Mouse (Mus musculus) hindbrain, embryonic 16.5 days (tissue): ENCODE results near the gene Ppp1r1b. TPM values are rescaled to one million over a fixed set of nuclear protein-coding genes. Genes with fewer than 3 reads are reported as not detected.
A peak's percentile ranks its signal among the peaks of the same experiment; 100 is the strongest.

ENCODE experiments used
- ATAC-seq: fragments of 200-750 bp; cut with Nextera tagmentation; 2 replicates; pipeline ENCODE4 v1.8.0; 2017; ENCODE audit warnings: moderate TSS enrichment, moderate library complexity
- H3K27ac ChIP-seq: fragments of 300-500 bp; sonication (generic); 2 replicates; pipeline ENCODE4 v1.5.1; 2014; ENCODE audit warnings: low read depth, mild to moderate bottlenecking, control low read depth, low read length, moderate library complexity
- H3K27me3 ChIP-seq: fragments of 300-500 bp; sonication (generic); replicated peaks from 2 replicates; pipeline ENCODE4 v1.6.1; 2014; ENCODE audit warnings: low read length; ENCODE audit not compliant: control insufficient read depth, insufficient read depth
- H3K36me3 ChIP-seq: fragments of 300-500 bp; sonication (generic); 2 replicates; pipeline ENCODE4 v1.6.1; 2014; ENCODE audit warnings: mild to moderate bottlenecking, low read length, moderate library complexity, mixed read lengths; ENCODE audit not compliant: control insufficient read depth, insufficient read depth
- H3K4me1 ChIP-seq: fragments of 300-500 bp; sonication (generic); 2 replicates; pipeline ENCODE4 v1.6.1; 2014; ENCODE audit warnings: low read depth, low read length; ENCODE audit not compliant: control insufficient read depth, insufficient read depth
- H3K4me2 ChIP-seq: fragments of 300-500 bp; sonication (generic); 2 replicates; pipeline ENCODE4 v1.6.1; 2014; ENCODE audit warnings: mild to moderate bottlenecking, low read length, control low read depth, moderate library complexity
- H3K4me3 ChIP-seq: fragments of 300-500 bp; sonication (generic); 2 replicates; pipeline ENCODE4 v1.5.1; 2014; ENCODE audit warnings: mild to moderate bottlenecking, low read length, control low read depth, moderate library complexity
- H3K9ac ChIP-seq: fragments of 300-500 bp; sonication (generic); 2 replicates; pipeline ENCODE4 v1.6.1; 2014; ENCODE audit warnings: low read depth, mild to moderate bottlenecking, control low read depth, low read length, moderate library complexity
- H3K9me3 ChIP-seq: fragments of 300-500 bp; sonication (generic); 2 replicates; pipeline ENCODE4 v1.6.1; 2014; ENCODE audit warnings: mild to moderate bottlenecking, low read length, moderate library complexity; ENCODE audit not compliant: control insufficient read depth
- WGBS: fragments of 180-500 bp; shearing (Covaris S2); extraction: QIAGEN DNeasy Blood & Tissue Kit; methylation state at CpG from one replicate; pipeline ENCODE4 v1.1.7; 2014; 5-methylcytosine and 5-hydroxymethylcytosine counted together
- polyA plus RNA-seq: library from polyadenylated mRNA; unstranded; fragments of >200 nt; fragmentation: Nextera tagmentation; extraction: Ambion mirVana; gene quantifications from 2 replicates; pipeline ENCODE4 v1.2.1, GENCODE M21; 2015

Ppp1r1b gene
- polyA plus RNA-seq, 1 experiment from 2014 or later: 9.3 TPM

- ATAC-seq: no peak
- WGBS: 78% methylated on average over 12 of the region's 12 CpGs
- no peaks in the 10 kb centered on the region for H3K4me1 ChIP-seq
- H3K4me3 ChIP-seq: no peak overlapping the region
- H3K9ac ChIP-seq: no peak overlapping the region
- peaks cover 17% of the 10 kb centered on the region for H3K27me3 ChIP-seq
- no peaks in the 10 kb centered on the region for H3K9me3 ChIP-seq
- H3K4me2 ChIP-seq: no peak overlapping the region
- no peak overlapping the region for H3K27ac ChIP-seq
- H3K36me3 ChIP-seq: no peaks in the 10 kb centered on the region
Observed at GRCm38 (mm10) chr11:98390141-98390540, 41.9 kb downstream of the Ppp1r1b start.

- Histone ChIP-seq H3K4me1 (no peaks in the 10 kb centered on the region), H3K27me3 (peaks cover 7% of the 10 kb centered on the region), H3K4me3 (no peak overlapping the region), H3K27ac (no peak overlapping the region), H3K4me2 (no peak overlapping the region), H3K36me3 (no peaks in the 10 kb centered on the region), H3K9me3 (no peaks in the 10 kb centered on the region), H3K9ac (no peak overlapping the region)
- 36% methylated on average over 6 of the region's 8 CpGs for WGBS
- no peak for ATAC-seq
Observed at GRCm38 (mm10) chr11:98392034-98392433, 43.8 kb downstream of the Ppp1r1b start.

DNA sequence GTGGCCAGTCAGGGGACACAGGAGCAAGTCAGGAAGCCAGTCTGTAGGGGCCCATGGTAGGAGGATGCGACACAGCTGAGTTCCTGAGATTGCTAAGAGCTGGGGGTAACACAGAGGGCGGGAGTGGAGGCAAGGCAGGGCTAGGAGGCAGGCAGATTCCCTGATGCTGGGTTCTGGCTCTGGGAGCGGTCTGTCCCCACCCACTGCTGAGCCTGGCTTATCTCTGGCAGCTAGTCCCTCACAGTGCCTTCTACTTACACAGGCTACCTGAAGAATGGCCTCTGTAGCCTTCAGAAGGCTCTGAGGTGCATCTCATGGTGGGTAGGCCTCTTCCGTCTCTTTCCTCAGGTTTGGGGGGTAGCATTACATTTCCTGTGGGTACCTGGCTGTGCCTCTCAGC is 44.4 kb downstream of the Ppp1r1b start:
- Histone ChIP-seq H3K27ac (no peak overlapping the region), H3K4me3 (no peak overlapping the region), H3K9me3 (no peaks in the 10 kb centered on the region), H3K36me3 (no peaks in the 10 kb centered on the region), H3K4me2 (no peak overlapping the region), H3K9ac (no peak overlapping the region), H3K27me3 (peaks cover 2% of the 10 kb centered on the region), H3K4me1 (no peaks in the 10 kb centered on the region)
- 66% methylated on average over 4 of the region's 4 CpGs for WGBS
- ATAC-seq: no peak

GRCm38 (mm10) chr11:98393317-98393716 is 45.1 kb downstream of the Ppp1r1b start:
- 67% methylated on average over 6 of the region's 6 CpGs for WGBS
- Histone ChIP-seq H3K27me3 (peaks cover 2% of the 10 kb centered on the region), H3K9me3 (no peaks in the 10 kb centered on the region), H3K36me3 (no peaks in the 10 kb centered on the region), H3K4me1 (no peaks in the 10 kb centered on the region), H3K27ac (no peak overlapping the region), H3K4me2 (no peak overlapping the region), H3K9ac (no peak overlapping the region), H3K4me3 (no peak overlapping the region)
- ATAC-seq: no peak

DNA sequence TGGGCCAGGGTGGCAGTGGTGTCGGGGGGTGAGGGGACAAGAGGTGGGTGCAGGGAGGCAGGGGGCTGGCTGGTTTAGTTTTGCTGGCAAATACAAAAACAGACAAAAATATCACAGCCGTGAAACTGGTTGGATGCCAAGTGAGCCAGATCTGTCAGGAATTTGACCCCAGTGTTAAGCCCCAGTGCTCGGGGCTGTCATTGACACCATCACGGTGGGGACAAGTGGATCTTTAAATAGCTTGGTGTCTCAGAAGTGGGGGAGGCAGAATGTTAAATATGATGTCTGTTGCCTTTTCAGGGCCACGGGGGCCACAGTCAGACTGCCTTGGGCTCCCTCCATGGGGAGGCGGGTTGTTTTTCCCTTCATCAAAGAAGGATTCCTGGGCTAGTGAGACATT is 46.1 kb downstream of the Ppp1r1b start:
- no peak for ATAC-seq
- WGBS: 48% methylated on average over 6 of the region's 6 CpGs
- H3K27ac ChIP-seq: no peak overlapping the region

DNA sequence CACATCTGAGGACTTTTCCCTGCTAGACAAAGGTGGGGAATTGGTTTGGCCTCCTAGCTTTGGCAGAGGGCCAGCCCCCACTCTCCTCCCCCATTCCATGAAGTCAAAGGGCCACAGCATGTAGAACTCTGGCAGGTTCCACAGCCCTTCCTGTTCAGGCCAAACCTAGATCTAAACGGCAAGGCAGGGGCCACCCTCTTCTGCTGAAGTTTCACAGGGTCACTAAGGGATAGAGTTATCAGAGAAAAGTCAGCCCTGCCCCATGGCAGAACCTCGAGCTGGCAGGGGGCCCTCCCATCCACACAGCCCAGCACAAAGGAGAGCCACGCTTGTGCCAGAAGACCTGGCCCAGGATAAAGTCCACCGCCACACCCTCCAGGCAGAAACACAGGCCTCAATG is 46.8 kb downstream of the Ppp1r1b start:
- Histone ChIP-seq H3K4me2 (no peak overlapping the region), H3K9ac (no peak overlapping the region)

More for the DNA sequence above, 46.1 kb downstream of the Ppp1r1b start:
- Histone ChIP-seq H3K9ac (no peak overlapping the region), H3K4me3 (no peak overlapping the region), H3K4me2 (no peak overlapping the region), H3K9me3 (no peaks in the 10 kb centered on the region), H3K36me3 (no peaks in the 10 kb centered on the region), H3K4me1 (no peaks in the 10 kb centered on the region), H3K27me3 (peaks cover 2% of the 10 kb centered on the region)

DNA sequence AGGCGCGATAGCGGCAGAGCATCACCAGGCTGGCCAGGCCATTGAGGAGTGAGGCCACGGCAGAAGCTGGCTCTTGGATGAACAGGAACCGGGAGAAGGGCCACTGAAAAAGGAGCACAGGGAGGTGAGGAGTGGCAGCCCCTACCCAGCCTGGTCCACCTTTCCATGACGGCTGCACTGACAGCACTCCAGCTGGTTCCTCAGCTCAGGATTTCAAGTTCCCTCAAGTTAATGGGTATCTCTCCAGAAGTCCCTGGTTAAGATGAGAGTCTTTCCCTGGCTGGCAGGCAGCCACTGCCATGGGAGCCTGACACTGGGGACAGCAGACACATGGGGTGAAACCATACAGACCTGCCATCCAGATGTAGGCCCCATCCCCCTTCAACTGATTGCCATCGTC is 49.7 kb downstream of the Ppp1r1b start:
- no peak for ATAC-seq
- H3K9ac ChIP-seq: no peak overlapping the region
- no peaks in the 10 kb centered on the region for H3K27me3 ChIP-seq
- H3K4me3 ChIP-seq: no peak overlapping the region
- no peak overlapping the region for H3K27ac ChIP-seq
- H3K36me3 ChIP-seq: no peaks in the 10 kb centered on the region
- no peak overlapping the region for H3K4me2 ChIP-seq
- H3K9me3 ChIP-seq: no peaks in the 10 kb centered on the region
- WGBS: 83% methylated on average over 7 of the region's 7 CpGs
- peaks cover 5% of the 10 kb centered on the region for H3K4me1 ChIP-seq

More for the DNA sequence above, 46.8 kb downstream of the Ppp1r1b start:
- Histone ChIP-seq H3K36me3 (no peaks in the 10 kb centered on the region), H3K27ac (no peak overlapping the region), H3K9me3 (no peaks in the 10 kb centered on the region), H3K4me1 (no peaks in the 10 kb centered on the region), H3K27me3 (peaks cover 2% of the 10 kb centered on the region), H3K4me3 (no peak overlapping the region)
- no peak for ATAC-seq
- WGBS: 54% methylated on average over 4 of the region's 4 CpGs

DNA sequence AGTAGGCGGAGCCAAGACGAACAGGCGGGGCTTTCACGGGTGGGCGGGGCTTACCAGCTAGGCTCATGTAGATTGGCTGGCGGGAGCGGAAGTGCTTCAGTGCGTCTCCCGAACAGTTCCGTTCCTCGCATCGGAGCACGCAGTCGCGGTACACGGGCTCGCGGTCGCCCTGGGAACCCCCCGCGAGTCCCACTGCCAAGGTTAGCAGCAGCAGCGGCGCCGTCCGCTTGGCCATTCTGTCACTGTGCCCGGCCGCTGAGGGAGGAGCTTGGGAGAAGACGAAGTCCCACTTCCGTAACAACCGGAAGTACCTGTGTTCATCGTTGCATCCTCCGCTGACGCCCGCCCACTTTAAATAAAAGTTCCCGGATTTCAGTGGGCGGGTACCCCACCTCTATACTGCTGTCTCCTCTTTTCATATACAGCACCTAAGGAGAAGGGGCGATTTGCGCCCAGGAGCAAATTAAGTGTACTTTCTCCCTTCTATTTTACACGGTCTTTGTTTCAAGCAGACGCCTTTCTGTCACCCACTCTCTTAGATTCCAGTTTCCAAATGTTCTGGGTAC is 52.0 kb downstream of the Ppp1r1b start, which contains the start of gene Pgap3:
TSS of gene Pgap3 (minus strand) at position 330 of the 566 bp plus-strand sequence.
- Histone ChIP-seq H3K4me2 (peak within 1 kb of the TSS; percentile 84), H3K4me3 (peak within 1 kb of the TSS; percentile 70), H3K36me3 (no peaks in the 10 kb centered on the region), H3K27me3 (no peaks in the 10 kb centered on the region), H3K9ac (peak within 1 kb of the TSS; percentile 84), H3K9me3 (no peaks in the 10 kb centered on the region), H3K27ac (peak within 1 kb of the TSS; percentile 95), H3K4me1 (peaks cover 5% of the 10 kb centered on the region)
- ATAC-seq: peak; percentile 97
- under 1% methylated on average over 40 of the region's 40 CpGs for WGBS

- peak overlapping the region; percentile 84 for H3K4me2 ChIP-seq
- WGBS: 49% methylated on average over 3 of the region's 3 CpGs
- no peaks in the 10 kb centered on the region for H3K27me3 ChIP-seq
- peaks cover 5% of the 10 kb centered on the region for H3K4me1 ChIP-seq
- peak overlapping the region; percentile 70 for H3K4me3 ChIP-seq
- peak overlapping the region; percentile 95 for H3K27ac ChIP-seq
- peak overlapping the region; percentile 84 for H3K9ac ChIP-seq
- H3K9me3 ChIP-seq: no peaks in the 10 kb centered on the region
- no peak for ATAC-seq
- no peaks in the 10 kb centered on the region for H3K36me3 ChIP-seq
Observed at GRCm38 (mm10) chr11:98400816-98401215, 52.6 kb downstream of the Ppp1r1b start.
